Mouse (Mus musculus): ENCODE results near the gene Il31. TPM values are rescaled to one million over a fixed set of nuclear protein-coding genes. Genes with fewer than 3 reads are reported as not detected.

The Il31 gene
- not detected in 2 replicates for polyA plus RNA-seq (2016; fragmentation: Nextera tagmentation; extraction: Ambion mirVana)

DNA sequence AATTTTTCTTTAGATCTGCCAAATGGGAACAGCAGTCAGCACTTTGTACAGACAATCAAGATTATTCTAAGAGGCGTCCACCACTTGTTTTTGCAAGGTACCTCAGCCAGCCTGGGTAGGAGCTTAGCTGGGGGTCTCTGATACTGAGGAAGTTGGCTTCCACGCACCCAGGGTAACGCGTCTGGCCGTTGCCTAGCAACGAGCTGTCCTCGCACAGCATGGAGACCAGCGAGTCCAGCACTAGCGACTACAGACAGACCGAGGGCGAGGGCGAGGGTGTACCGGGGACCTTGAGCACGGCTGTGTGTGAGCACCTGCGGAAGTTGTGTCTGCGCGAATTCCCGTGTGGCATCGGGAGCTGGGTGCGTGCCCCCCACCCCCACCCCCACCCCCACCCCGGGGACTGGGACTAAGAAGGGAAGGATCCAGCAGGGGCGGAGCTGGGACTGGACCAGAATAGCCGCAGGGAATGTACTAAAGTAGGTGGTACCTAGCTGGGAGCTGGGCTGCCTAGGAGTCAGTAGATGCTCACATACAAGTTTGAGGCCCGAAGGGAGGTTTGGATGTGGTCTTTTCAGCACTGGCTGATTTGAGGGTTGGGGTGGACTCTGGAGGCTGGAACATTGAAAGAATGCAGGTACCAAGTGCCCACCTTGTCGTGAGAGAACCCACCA is at the start of gene Il31, which contains the start of gene Lrrc43:
TSS of gene Il31 (minus strand) at position 378 of the 674 bp plus-strand sequence.
TSS of gene Lrrc43 (plus strand) at position 194 of the 674 bp plus-strand sequence.
- H3K9ac ChIP-seq (replicated peaks): 0 out of 2 replicates have a peak within 1 kb of the TSS, but pooled peaks have one; percentile 55
- peak within 1 kb of the TSS; percentile 60 for H3K4me2 ChIP-seq
- H3K27ac ChIP-seq: no peak within 1 kb of the TSS
- H3K36me3 ChIP-seq: no peaks in the 10 kb centered on the region
- H3K4me3 ChIP-seq (replicated peaks): peak within 1 kb of the TSS; percentile 19
- no peaks in the 10 kb centered on the region for H3K9me3 ChIP-seq
- WGBS: 9% methylated on average over 25 of the region's 25 CpGs
- peak; percentile 52; the same call in 1 of the 2 replicates for ATAC-seq (ENCODE audit: insufficient number of reproducible peaks, insufficient read depth, low FRiP score, low TSS enrichment, low read depth)
- H3K4me1 ChIP-seq (replicated peaks): peaks cover 13% of the 10 kb centered on the region
- no peaks in the 10 kb centered on the region for H3K27me3 ChIP-seq

DNA sequence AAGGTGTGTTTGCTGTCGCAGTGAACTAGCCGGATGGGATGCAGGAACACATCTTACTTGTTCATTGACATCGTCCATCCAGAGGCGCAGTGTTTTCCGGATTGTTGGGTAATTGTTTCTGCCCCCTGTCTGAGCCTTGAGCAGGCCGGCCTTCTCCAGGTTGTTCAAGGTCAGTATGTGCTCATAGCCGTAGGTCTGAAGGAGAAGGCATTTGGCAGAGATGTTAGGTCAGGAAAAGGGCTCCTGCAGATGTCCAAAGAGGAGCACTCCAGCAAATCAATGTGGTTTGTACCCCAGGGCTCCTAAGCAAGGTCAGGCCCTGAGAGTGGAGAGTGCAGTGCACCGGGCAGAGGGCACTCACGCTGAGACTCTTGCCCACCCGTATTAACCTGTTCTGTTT is 44.5 kb upstream of the Il31 start:
- no peak for ATAC-seq (ENCODE audit: insufficient number of reproducible peaks, insufficient read depth, low FRiP score, low TSS enrichment, low read depth)
- Histone ChIP-seq H3K4me2 (no peak overlapping the region), H3K9me3 (no peaks in the 10 kb centered on the region), H3K36me3 (peaks cover 83% of the 10 kb centered on the region), H3K4me3 (replicated peaks) (no peak overlapping the region), H3K27ac (no peak overlapping the region), H3K9ac (replicated peaks) (no peak overlapping the region), H3K27me3 (no peaks in the 10 kb centered on the region), H3K4me1 (replicated peaks) (no peaks in the 10 kb centered on the region)
- 95% methylated on average over 10 of the region's 10 CpGs for WGBS

DNA sequence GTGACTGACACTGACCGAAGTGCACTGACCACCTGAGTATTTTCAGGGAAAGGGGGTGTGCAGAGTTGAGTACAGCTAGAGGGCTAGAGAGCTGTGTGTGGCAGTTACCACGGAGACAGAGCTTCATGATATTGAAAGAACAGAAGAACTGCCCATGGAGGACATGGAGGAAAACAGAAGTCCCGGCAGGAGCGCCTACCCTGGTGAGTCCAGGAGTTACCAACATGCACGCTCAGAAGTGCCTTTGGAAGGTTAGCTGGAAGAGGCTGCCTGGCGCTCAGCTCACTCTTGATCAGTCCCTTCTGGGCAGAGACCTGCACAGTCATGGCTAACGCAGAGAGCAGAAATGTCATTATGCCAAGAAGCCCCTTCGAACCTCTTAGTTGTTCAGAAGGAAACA is 40.8 kb upstream of the Il31 start:
- H3K36me3 ChIP-seq: peaks cover 72% of the 10 kb centered on the region
- ATAC-seq (ENCODE audit: insufficient number of reproducible peaks, insufficient read depth, low FRiP score, low TSS enrichment, low read depth): no peak
- WGBS: 89% methylated on average over 8 of the region's 8 CpGs

DNA sequence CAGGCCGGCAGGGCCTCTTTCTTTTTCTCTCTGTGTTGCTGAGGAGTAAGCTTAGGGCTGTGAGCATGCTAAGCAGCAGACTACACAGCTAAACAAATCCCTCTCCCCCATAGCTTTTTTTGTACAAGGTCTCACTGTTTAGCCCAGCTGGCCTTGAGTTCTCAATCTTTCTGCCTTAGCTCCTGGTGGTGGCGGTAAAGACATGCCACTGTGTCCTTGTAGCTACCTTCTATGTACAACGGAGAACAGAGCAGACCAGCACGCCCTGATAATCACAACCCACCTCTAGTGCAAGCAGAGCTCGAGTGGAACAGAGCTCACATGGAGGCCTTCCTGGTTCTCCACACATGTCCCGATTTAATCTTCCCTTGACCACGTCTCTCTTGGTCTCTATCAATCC is 39.4 kb upstream of the Il31 start:
- Histone ChIP-seq H3K9me3 (no peaks in the 10 kb centered on the region), H3K27ac (no peak overlapping the region), H3K9ac (replicated peaks) (no peak overlapping the region), H3K4me3 (replicated peaks) (no peak overlapping the region), H3K4me2 (no peak overlapping the region), H3K27me3 (no peaks in the 10 kb centered on the region), H3K4me1 (replicated peaks) (peaks cover 6% of the 10 kb centered on the region; the same call in 1 of the 2 replicates), H3K36me3 (peaks cover 60% of the 10 kb centered on the region)
- WGBS: 78% methylated on average over 7 of the region's 7 CpGs
- ATAC-seq (ENCODE audit: insufficient number of reproducible peaks, insufficient read depth, low FRiP score, low TSS enrichment, low read depth): no peak

More for the DNA sequence above, 40.8 kb upstream of the Il31 start:
- Histone ChIP-seq H3K4me1 (replicated peaks) (no peaks in the 10 kb centered on the region), H3K9ac (replicated peaks) (no peak overlapping the region), H3K27me3 (no peaks in the 10 kb centered on the region), H3K27ac (no peak overlapping the region), H3K4me2 (no peak overlapping the region), H3K4me3 (replicated peaks) (no peak overlapping the region), H3K9me3 (no peaks in the 10 kb centered on the region)

DNA sequence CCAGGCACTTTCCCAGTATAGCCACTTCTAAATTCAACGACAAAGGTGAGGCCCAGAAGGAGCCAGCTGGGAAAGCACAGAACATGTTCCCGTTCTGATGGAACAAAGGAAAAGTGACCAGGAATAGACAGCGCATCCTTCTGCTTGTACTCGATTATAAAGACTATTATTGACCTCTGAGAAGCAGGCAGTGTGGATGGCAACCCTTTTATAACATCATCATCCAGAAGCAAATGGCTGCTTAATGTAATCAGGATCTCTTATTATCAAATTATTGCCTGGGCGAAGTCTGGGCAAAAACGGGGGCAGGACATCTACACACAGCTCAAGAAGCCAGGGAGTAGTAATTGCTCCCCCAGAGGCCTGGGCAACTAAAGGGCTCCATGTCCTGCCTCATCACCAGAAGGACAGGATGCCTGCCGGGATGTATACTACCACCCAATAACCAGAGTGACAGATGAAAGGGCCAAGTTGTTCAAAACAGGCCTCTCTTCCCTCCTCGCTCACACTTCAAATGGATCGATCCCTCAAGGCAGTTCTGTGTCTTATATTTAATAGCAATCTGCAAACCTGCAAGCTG is 36.7 kb upstream of the Il31 start:
- H3K27ac ChIP-seq: no peak overlapping the region
- H3K36me3 ChIP-seq: peaks cover 34% of the 10 kb centered on the region
- H3K9me3 ChIP-seq: no peaks in the 10 kb centered on the region
- no peak for ATAC-seq (ENCODE audit: insufficient number of reproducible peaks, insufficient read depth, low FRiP score, low TSS enrichment, low read depth)
- 89% methylated on average over 9 of the region's 9 CpGs for whole genome bisulfite sequencing
- H3K27me3 ChIP-seq: no peaks in the 10 kb centered on the region
- no peak overlapping the region for H3K4me2 ChIP-seq
- H3K9ac ChIP-seq (replicated peaks): no peak overlapping the region
- no peak overlapping the region for H3K4me3 ChIP-seq (replicated peaks)
- H3K4me1 ChIP-seq (replicated peaks): peaks cover 31% of the 10 kb centered on the region

DNA sequence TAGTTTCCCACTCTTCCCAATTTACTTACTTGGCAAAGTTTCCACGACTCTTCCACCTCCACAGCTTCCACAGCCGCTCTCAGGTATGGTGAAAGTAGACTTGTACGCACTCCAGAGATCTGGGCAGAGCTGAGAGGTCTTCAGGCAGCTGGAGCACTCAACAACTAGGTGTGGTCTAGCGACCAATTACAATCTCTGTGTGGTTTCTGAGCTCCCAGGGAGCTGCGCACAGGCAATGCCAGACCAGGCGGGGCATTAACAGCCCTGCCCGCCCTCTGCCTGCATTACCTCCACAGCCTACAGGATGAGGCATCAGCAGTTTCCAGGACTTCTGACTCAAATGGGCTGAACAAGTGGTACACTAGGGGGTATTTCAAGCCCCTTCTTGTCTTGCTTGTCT is 36.0 kb upstream of the Il31 start, which contains the start of gene Gm49027:
TSS of gene Gm49027 (minus strand) at position 208 of the 400 bp plus-strand sequence.
- Histone ChIP-seq H3K9me3 (no peaks in the 10 kb centered on the region), H3K27ac (no peak within 1 kb of the TSS), H3K4me1 (replicated peaks) (peaks cover 35% of the 10 kb centered on the region), H3K9ac (replicated peaks) (peak within 1 kb of the TSS; percentile 27; the same call in 1 of the 2 replicates), H3K4me2 (peak within 1 kb of the TSS; percentile 88), H3K36me3 (peaks cover 27% of the 10 kb centered on the region), H3K4me3 (replicated peaks) (peak within 1 kb of the TSS; percentile 92), H3K27me3 (no peaks in the 10 kb centered on the region)
- 80% methylated on average over 7 of the region's 7 CpGs for WGBS
- no peak for ATAC-seq (ENCODE audit: insufficient number of reproducible peaks, insufficient read depth, low FRiP score, low TSS enrichment, low read depth)

DNA sequence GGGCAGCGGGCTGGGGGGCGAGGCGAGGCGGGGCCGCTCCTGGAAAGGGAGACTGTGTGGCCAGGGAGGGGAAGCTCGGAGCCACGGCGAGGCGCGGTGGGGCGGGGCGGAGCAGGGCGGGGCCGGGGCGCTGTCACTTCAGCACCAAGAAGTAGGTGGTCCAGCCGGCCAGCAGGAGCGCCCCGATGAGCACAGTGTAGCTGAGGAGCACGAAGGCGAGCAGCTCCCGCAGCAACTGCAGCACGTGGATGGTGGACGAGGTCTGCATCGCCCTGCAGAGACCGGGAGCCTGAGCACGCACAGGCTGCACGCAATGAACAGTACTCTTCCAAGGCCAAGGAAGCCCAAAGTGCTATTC is 35.1 kb upstream of the Il31 start:
- H3K9ac ChIP-seq (replicated peaks): peak overlapping the region; percentile 27; the same call in 1 of the 2 replicates
- peak; percentile 95 for ATAC-seq (ENCODE audit: insufficient number of reproducible peaks, insufficient read depth, low FRiP score, low TSS enrichment, low read depth)
- no peak overlapping the region for H3K27ac ChIP-seq
- H3K4me2 ChIP-seq: peak overlapping the region; percentile 88
- no peaks in the 10 kb centered on the region for H3K9me3 ChIP-seq
- peak overlapping the region; percentile 92 for H3K4me3 ChIP-seq (replicated peaks)
- peaks cover 24% of the 10 kb centered on the region for H3K36me3 ChIP-seq
- no peaks in the 10 kb centered on the region for H3K27me3 ChIP-seq
- WGBS: under 1% methylated on average over 23 of the region's 27 CpGs
- H3K4me1 ChIP-seq (replicated peaks): peaks cover 35% of the 10 kb centered on the region

DNA sequence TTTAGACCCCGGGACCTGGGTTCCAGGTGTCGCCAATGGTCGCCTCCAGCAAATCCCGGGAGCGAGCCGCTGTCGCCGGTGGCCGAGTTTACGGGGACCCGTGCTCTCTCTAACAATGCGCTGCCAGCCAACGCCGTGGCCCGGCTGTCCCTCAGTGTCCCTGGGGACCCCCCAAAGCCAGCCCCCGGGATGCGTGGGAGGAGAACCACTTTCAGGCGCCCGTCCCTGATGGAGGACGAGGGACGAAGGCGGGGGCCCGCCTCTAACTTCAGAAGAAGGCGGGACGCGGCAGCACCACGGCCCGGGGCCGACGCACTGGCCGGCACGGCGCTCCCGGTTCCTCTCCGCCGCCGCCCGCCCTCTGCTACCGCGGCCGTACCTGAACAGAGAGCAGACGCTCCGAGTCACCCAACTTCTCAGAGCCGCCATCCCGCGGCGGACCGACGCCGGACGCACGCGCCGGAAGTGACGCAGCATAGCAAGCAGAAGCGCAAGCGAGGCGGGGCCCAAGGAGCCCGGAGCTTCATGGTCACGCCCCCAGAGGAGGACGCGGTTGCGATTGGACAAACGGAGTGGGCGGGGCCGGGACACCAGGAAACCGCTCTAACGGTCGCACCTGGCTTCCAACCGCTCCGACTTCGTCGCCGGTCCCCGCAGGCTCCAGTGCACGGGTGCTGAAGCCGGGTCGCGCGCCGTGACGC is 34.6 kb upstream of the Il31 start, which contains the start of gene Diablo:
TSS of gene Diablo (minus strand) at position 485 of the 701 bp plus-strand sequence.
- H3K4me1 ChIP-seq (replicated peaks): peaks cover 35% of the 10 kb centered on the region
- no peaks in the 10 kb centered on the region for H3K27me3 ChIP-seq
- peak; percentile 95 for ATAC-seq (ENCODE audit: insufficient number of reproducible peaks, insufficient read depth, low FRiP score, low TSS enrichment, low read depth)
- H3K9me3 ChIP-seq: no peaks in the 10 kb centered on the region
- peak within 1 kb of the TSS; percentile 82 for H3K9ac ChIP-seq (replicated peaks)
- peaks cover 24% of the 10 kb centered on the region for H3K36me3 ChIP-seq
- peak within 1 kb of the TSS; percentile 62; the same call in 1 of the 2 replicates for H3K27ac ChIP-seq
- H3K4me2 ChIP-seq: peak within 1 kb of the TSS; percentile 88
- WGBS: under 1% methylated on average over 82 of the region's 82 CpGs
- H3K4me3 ChIP-seq (replicated peaks): peak within 1 kb of the TSS; percentile 92

DNA sequence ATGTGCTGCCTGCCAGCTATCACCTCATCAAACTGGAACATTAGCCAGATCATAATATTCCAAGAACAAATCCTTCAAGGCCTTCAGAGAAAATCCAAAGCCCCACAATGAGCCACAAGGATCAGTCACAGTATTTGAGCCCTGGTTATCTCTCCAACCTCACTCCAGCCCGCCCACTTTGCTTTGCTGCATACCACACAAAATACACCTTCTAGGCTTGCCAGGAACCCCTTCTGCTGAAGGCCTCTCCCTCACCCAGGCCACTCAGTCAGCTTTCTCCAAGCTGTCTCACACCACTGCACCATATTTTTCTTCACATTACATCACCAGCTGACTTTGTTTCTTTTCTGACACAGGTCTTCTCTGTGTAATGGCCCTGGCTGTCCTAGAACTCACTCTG is 32.9 kb upstream of the Il31 start:
- Histone ChIP-seq H3K9ac (replicated peaks) (0 out of 2 replicates have a peak overlapping the region, but pooled peaks have one; percentile 9), H3K27me3 (no peaks in the 10 kb centered on the region), H3K4me3 (replicated peaks) (no peak overlapping the region), H3K27ac (no peak overlapping the region), H3K9me3 (no peaks in the 10 kb centered on the region), H3K4me2 (0 out of 2 replicates have a peak overlapping the region, but pooled peaks have one; percentile 88), H3K36me3 (peaks cover 28% of the 10 kb centered on the region), H3K4me1 (replicated peaks) (peaks cover 35% of the 10 kb centered on the region)
- no peak for ATAC-seq (ENCODE audit: insufficient number of reproducible peaks, insufficient read depth, low FRiP score, low TSS enrichment, low read depth)
- WGBS: 79% methylated on average over 1 of the region's 1 CpGs

DNA sequence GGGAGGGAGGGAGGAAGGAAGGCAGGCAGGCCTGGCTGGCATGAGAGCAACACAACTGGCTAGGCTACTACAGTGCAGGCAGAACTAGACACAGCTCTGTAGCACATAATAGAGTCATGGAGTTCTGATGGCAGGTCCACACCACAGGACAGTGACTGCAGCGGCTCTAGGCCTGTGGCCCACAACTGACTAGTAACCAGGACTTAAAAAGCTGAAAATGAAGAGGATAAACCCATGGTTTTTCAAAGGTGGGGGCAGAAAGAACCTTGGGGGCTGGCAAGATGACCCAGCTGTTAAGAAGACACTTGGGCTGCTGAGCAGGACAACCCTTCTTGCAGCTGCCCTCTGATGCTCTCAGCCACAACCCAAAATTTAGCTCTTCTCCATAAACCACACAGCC is 32.3 kb upstream of the Il31 start:
- WGBS: 87% methylated on average over 1 of the region's 1 CpGs
- H3K36me3 ChIP-seq: peaks cover 34% of the 10 kb centered on the region

DNA sequence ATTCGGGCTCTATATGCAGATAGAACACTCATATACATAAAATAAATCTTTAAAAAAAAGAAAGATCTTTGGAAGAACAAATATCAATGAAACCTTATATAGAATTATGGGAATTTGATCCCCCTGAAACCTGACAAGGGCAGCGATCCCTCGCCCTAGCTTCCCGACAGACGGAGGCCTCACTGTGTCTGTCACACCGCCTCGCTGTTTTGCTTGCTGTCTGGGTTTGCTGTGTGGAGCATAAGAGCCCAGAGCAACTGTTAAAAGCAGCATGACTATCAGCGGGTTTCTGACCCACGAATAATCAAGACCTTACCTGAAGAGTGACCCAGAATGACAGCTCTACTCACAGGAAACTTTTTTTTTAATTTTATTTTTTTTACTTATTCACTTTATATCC is 31.4 kb upstream of the Il31 start:
- Histone ChIP-seq H3K4me2 (no peak overlapping the region), H3K27ac (no peak overlapping the region), H3K4me1 (replicated peaks) (peaks cover 35% of the 10 kb centered on the region), H3K27me3 (no peaks in the 10 kb centered on the region), H3K9me3 (no peaks in the 10 kb centered on the region), H3K9ac (replicated peaks) (no peak overlapping the region), H3K4me3 (replicated peaks) (no peak overlapping the region), H3K36me3 (peaks cover 42% of the 10 kb centered on the region)
- ATAC-seq (ENCODE audit: insufficient number of reproducible peaks, insufficient read depth, low FRiP score, low TSS enrichment, low read depth): no peak
- 80% methylated on average over 9 of the region's 9 CpGs for WGBS

More for the DNA sequence above, 32.3 kb upstream of the Il31 start:
- peak overlapping the region; percentile 29; the same call in 1 of the 2 replicates for H3K27ac ChIP-seq
- H3K4me3 ChIP-seq (replicated peaks): no peak overlapping the region
- no peaks in the 10 kb centered on the region for H3K9me3 ChIP-seq
- H3K4me2 ChIP-seq: 0 out of 2 replicates have a peak overlapping the region, but pooled peaks have one; percentile 88
- no peak overlapping the region; the same call in 1 of the 2 replicates for H3K9ac ChIP-seq (replicated peaks)
- no peak for ATAC-seq (ENCODE audit: insufficient number of reproducible peaks, insufficient read depth, low FRiP score, low TSS enrichment, low read depth)
- no peaks in the 10 kb centered on the region for H3K27me3 ChIP-seq
- peaks cover 35% of the 10 kb centered on the region for H3K4me1 ChIP-seq (replicated peaks)

Measured in limb, embryonic 12.5 days (tissue).